Mouse (Mus musculus): Measurements from ENCODE around the gene Pafah2.

The Pafah2 gene

DNA sequence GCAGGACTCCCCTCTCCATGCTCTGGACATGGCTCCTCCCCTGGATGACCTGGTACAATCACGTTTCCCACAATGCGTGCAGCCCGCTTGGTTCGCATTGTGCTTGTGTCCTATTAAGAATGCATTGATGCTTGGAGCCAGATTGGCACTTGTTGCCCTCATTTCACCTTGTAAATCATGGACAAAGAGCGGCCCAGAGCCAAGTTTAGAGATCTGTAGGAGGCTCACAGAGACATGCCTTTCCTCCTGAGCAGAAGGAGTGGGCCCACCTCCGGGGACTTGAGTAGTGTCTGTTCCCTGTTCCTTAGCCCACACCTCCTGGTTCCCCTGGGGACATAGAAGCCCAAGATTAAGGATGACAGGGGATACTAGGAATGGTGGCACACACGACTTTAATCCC is 27.8 kb downstream of the Pafah2 start:
- no peak for DNase-seq (ENCODE audit: low spot score)

- DNase-seq (ENCODE audit: low spot score): no peak
Observed at GRCm38 (mm10) chr4:134425088-134425487, 29.0 kb downstream of the Pafah2 start.

- no peak for DNase-seq (ENCODE audit: low spot score)
Observed at GRCm38 (mm10) chr4:134430381-134431004, 34.4 kb downstream of the Pafah2 start.

GRCm38 (mm10) chr4:134432686-134433360 is 36.7 kb downstream of the Pafah2 start:
- no peak for DNase-seq (ENCODE audit: low spot score)

- DNase-seq (ENCODE audit: low spot score): no peak
Observed at GRCm38 (mm10) chr4:134436185-134436584, 40.1 kb downstream of the Pafah2 start.

DNA sequence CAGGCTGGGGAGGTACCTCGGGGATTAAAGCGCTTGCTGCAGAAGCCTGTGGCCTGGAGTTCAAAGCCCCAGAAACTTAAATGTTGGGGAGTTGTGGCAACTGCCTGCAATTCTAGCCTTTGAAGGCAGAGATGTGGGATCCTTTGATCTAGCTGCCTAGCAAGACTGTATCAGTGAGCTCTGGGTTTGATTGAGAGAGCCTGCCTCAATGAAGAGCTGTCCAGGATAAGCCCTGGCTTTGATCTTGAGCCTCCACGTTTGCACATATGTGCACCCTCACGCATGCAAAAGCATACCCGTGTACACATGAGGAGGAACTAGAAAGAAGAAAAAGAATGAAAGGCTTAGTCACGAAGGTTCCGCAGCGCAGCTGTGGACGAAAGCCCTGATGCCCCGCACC is 40.5 kb downstream of the Pafah2 start:
- DNase-seq (ENCODE audit: low spot score): no peak

DNA sequence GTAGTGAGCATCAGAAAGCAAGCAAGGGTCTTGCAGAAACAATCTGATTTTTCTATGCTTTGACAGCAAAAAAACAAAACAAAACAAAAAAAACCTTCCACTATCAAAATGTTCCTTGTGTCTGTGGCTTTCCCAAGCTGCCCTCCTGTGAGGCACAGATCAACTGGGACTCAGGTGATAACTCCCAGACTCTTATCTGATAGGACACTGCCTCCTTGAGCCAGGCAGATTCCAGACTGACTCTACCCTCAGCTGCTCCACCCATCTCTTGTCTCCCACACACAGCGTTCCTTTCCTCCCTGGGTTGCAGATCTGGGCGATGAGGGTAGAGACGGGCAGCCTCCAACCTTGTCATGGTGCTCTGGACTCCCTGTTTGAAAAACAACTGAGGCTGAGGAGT is 43.0 kb downstream of the Pafah2 start:
- no peak for DNase-seq (ENCODE audit: low spot score)

DNA sequence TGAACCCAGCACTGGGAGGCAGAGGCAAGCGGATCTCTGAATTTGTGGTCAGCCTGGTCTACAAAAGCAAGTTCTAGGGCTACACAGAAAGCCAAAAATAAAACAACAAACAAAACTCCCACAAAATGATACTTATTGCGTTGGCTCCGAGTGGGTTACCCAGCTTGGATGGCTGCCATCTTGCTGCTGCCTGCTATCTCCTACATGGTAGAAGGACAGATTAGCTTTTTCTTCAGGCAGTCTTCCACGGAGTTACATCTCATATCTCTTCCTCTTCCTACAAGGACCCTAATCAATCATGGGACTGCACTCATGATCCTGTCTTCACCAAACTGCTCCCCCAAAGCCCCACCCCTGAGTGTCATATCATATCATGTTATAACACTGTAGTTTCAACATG is 43.8 kb downstream of the Pafah2 start:
- no peak for DNase-seq (ENCODE audit: low spot score)

DNA sequence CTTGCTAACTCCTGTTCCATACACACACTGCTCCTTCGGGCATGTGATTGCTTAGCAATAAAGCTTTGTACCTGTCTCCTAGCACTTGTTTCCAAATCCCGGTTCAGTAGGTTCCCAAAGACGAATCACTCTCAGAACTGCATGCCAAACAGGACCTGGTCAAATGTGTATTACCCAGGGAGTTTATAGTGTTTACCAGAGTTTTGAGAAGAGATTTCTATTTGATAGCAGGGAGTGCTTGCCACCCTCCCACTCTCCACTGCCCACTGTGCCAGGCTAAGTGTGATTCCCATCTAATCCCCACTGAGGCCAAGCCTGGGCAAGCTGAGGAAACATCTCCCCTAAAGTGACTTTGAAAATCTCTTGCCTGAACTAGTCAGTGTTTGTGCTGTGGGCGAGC is 46.1 kb downstream of the Pafah2 start:
- no peak for DNase-seq (ENCODE audit: low spot score)

GRCm38 (mm10) chr4:134443589-134443988 is 47.5 kb downstream of the Pafah2 start:
- no peak for DNase-seq (ENCODE audit: low spot score)

- no peak for DNase-seq (ENCODE audit: low spot score)
Observed at GRCm38 (mm10) chr4:134444949-134445348, 48.8 kb downstream of the Pafah2 start.

- no peak for DNase-seq (ENCODE audit: low spot score)
Observed at GRCm38 (mm10) chr4:134445489-134445888, 49.4 kb downstream of the Pafah2 start.

GRCm38 (mm10) chr4:134447966-134448365 is 51.8 kb downstream of the Pafah2 start:
- DNase-seq (ENCODE audit: low spot score): no peak

DNA sequence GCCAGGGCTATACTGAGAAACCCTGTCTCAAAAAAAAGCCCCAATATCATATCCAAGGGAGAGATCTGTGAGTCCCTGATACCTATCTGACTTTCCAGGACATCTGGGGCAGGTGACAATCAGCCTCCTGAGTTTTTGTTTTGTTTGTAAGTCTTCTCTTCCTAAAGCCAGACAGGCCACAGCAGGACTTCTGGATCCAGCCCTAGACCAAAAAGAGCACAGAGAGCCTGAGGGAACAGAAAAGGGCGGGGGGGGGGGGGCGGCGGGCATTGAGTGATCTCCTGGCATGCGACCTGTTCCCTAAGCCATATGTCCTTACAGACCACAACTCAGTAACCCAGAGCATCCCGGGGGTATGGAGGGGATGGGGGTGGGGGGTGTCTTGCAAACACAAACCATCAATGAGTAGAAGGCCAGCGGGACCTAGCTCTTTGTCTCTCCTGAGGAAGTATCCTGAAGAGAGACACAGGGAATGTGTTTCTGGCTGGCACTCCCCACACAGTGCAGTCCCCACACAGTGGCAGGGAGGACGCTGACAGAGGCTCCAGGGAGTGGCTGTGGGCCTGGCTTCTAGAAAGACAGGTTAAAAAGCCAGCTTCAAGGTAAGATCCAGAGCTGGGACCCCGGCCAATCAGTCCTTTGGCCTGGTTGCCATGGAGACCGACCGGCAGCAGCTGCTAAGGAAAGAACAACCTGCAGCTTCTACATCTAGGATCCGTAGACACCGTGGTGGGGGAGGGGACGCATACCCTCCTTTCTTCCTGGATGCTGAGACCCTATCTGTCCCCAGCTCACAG is 53.7 kb downstream of the Pafah2 start:
- DNase-seq (ENCODE audit: low spot score): no peak

DNA sequence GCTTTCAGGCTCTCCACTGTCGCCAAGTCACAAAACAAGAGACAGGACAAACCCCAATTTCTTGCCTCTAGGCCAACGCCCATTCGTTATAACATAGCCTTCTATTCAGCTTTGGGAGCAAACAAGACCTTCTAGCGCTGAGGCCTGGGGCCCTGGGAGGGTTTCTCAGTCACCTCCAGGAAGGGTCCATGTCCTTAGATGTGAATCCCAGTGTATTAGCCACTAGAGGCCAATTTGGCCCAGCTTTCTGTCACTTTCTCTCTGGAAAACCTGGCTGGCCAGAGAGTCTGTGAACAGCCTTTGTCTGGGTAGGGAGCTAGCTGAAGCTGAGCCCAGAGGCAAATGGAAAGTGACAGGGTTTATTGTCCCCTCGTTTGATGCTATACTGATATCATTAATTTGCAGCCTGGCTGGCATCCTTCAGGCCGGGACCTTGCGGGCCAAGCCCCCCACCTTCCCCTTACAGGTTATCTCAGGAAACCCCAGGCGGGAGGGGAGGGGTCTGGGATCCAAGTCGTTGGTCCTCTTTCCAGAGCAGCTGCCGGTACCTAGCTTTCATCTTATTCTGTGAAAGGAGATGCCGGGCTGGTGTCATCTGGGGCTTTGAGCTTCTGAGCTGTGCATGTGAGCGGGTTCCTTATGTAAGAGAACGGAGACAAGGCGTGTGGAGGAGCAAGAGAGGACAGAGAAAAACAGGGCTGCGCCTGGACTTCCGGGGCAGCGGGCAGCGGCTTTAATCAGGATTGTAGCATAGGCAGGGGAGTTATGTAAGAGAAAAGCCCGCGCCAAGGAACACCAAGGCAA is 54.5 kb downstream of the Pafah2 start:
- peak; percentile 25 for DNase-seq (ENCODE audit: low spot score)

GRCm38 (mm10) chr4:134451484-134451883 is 55.4 kb downstream of the Pafah2 start:
- DNase-seq (ENCODE audit: low spot score): no peak

DNA sequence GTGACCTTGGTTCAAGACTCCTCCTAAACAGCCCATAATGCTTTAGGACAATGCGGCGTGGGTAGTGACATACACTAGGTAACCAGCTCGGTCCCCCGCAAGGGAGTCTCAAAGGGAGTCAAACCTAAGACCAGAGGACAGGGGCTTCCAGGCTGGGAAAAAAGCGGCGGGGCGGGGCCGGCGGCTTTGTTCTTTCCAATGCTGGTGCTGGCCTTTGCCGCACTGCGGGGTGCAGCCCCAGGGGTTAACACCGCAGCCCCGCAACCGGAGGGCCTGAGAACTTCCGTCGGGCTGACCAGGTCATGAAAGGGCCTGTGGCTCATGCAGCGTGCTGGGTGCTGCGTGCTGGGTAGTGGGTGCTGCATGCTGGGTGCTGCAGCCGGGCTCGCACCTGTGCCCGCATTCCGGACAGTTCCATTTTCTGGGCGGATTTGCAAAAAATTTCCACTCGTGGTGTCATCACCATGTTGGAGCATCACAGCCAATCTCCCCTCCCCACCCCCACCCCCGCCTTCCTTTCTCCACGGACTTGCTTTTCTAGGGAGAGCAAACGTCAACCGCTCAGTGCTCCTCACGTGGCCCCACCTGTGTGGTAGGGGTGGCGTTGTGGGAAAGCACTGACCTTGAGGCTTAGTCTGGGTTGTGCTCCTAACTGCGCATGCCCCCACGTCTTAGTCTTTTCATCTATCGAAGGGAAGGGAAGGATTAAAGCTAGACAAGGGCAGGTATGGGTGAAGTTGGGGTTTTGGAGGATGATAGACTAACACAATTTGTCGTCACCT is 57.7 kb downstream of the Pafah2 start:
- DNase-seq (ENCODE audit: low spot score): no peak

- no peak for DNase-seq (ENCODE audit: low spot score)
Observed at GRCm38 (mm10) chr4:134455310-134455709, 59.2 kb downstream of the Pafah2 start.

DNA sequence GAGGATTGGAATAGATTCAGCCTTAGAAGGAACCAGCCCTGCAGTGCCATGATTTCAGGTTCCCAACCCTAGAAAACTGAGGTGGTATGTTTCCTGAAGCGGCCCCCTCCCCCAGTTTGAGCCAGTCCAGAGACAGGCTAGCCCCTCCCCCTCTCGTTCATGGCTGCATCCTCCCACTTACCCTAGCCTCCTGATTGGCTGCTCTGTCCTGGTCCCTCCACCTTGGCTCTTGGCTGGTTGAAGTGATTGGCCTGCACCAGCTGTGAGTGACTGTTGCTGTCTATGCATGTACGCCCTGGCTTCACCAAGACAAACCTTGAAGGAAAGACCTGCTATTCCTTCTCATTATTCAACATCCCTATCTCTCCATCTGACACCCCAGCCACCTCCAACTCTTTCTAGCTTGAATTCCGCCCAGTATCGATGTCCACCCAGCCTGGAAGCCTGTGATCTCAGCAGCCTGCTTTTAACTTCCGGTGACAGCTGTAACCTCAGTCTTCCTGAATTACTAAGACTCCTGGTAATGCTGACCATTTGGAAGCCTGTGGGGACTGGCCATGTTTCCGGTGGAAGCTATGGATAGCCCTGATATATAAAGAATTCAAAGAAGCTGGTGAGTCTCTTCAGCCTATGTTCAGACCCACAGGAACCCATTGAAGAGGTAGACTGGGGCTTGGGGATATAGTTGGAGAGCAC is 61.2 kb downstream of the Pafah2 start:
- no peak for DNase-seq (ENCODE audit: low spot score)

DNA sequence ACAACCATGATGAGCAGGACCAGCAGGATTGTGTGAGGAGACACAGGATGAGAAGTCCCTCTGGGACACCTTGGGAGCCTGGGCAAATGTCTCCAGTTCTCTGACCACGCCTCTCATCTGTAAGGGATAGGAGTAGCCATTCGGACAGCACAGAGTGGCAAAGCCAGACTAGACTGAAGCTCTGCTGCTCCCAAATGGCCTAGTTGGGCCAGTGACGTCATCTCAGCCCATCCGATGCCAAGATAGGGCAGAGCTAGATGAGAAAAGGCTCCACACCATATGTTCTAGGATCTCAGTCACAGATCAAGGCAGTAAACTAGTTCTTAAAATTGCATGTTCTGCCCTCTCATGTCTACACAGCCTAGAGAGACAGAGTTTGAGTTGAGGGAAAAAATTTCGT is 62.7 kb downstream of the Pafah2 start:
- no peak for DNase-seq (ENCODE audit: low spot score)

GRCm38 (mm10) chr4:134460277-134460676 is 64.2 kb downstream of the Pafah2 start:
- DNase-seq (ENCODE audit: low spot score): no peak

Measured in ovary, postnatal 36 days (tissue).